Mouse (Mus musculus) heart, embryonic 15.5 days (tissue): ENCODE measurements around the gene Ppp2r5e. TPM values are rescaled to one million over a fixed set of nuclear protein-coding genes. Genes with fewer than 3 reads are reported as not detected.

Experiments used
- ATAC-seq: fragments of 200-750 bp; cut with Nextera tagmentation; replicated peaks from 2 replicates; pipeline ENCODE4 v1.8.0; 2017; ENCODE audit warnings: low read depth, moderate TSS enrichment; ENCODE audit not compliant: insufficient number of reproducible peaks, insufficient read depth, low FRiP score
- H3K27ac ChIP-seq: fragments of 300-500 bp; sonication (generic); 2 replicates; pipeline ENCODE4 v1.5.1; 2015; ENCODE audit warnings: mild to moderate bottlenecking, inconsistent platforms
- H3K27me3 ChIP-seq: fragments of 300-500 bp; sonication (generic); 2 replicates; pipeline ENCODE4 v1.6.1; 2015; ENCODE audit warnings: inconsistent platforms
- H3K36me3 ChIP-seq: fragments of 300-500 bp; sonication (generic); 2 replicates; pipeline ENCODE4 v1.6.1; 2015; ENCODE audit warnings: mild to moderate bottlenecking, inconsistent platforms
- H3K4me1 ChIP-seq: fragments of 300-500 bp; sonication (generic); replicated peaks from 2 replicates; pipeline ENCODE4 v1.6.1; 2015; ENCODE audit warnings: inconsistent platforms
- H3K4me2 ChIP-seq: fragments of 300-500 bp; sonication (generic); 2 replicates; pipeline ENCODE4 v1.6.1; 2015; ENCODE audit warnings: inconsistent platforms, mild to moderate bottlenecking, moderate library complexity
- H3K4me3 ChIP-seq: fragments of 300-500 bp; sonication (generic); 2 replicates; pipeline ENCODE4 v1.5.1; 2015; ENCODE audit warnings: mild to moderate bottlenecking, inconsistent platforms
- H3K9ac ChIP-seq: fragments of 300-500 bp; sonication (generic); 2 replicates; pipeline ENCODE4 v1.6.1; 2015; ENCODE audit warnings: mild to moderate bottlenecking, inconsistent platforms
- H3K9me3 ChIP-seq: fragments of 300-500 bp; sonication (generic); replicated peaks from 2 replicates; pipeline ENCODE4 v1.6.1; 2016; ENCODE audit warnings: inconsistent platforms
- WGBS: fragments of 180-500 bp; shearing (Covaris S2); methylation state at CpG from one replicate; pipeline ENCODE4 v1.1.7; 2015; ENCODE audit warnings: mixed read lengths; 5-methylcytosine and 5-hydroxymethylcytosine counted together
- polyA plus RNA-seq: library from polyadenylated mRNA; unstranded; fragments of >200 nt; fragmentation: Nextera tagmentation; extraction: Ambion mirVana; gene quantifications from 2 replicates; pipeline ENCODE4 v1.2.1, GENCODE M21; 2015

The Ppp2r5e gene
- polyA plus RNA-seq, 1 experiment from 2014 or later = 11.4 TPM

GRCm38 (mm10) chr12:75482015-75482414, 114.0 kb downstream of the Ppp2r5e start:
- no peak overlapping the region for H3K4me3 ChIP-seq
- WGBS = 85% methylated on average over 4 of the region's 4 CpGs
- peaks cover 6% of the 10 kb centered on the region; the same call in 1 of the 2 replicates for H3K4me1 ChIP-seq
- H3K4me2 ChIP-seq = no peak overlapping the region
- no peaks in the 10 kb centered on the region for H3K27me3 ChIP-seq
- H3K9ac ChIP-seq = no peak overlapping the region
- no peak for ATAC-seq
- H3K36me3 ChIP-seq = no peaks in the 10 kb centered on the region
- H3K9me3 ChIP-seq = no peaks in the 10 kb centered on the region
- no peak overlapping the region for H3K27ac ChIP-seq

- Histone ChIP-seq H3K4me1 (peaks cover 6% of the 10 kb centered on the region; the same call in 1 of the 2 replicates), H3K9me3 (no peaks in the 10 kb centered on the region), H3K9ac (no peak overlapping the region), H3K4me2 (no peak overlapping the region), H3K27me3 (no peaks in the 10 kb centered on the region), H3K27ac (no peak overlapping the region), H3K4me3 (no peak overlapping the region), H3K36me3 (no peaks in the 10 kb centered on the region)
- no peak for ATAC-seq
- 80% methylated on average over 8 of the region's 8 CpGs for WGBS
These were observed 116.0 kb downstream of the Ppp2r5e start for GRCm38 (mm10) chr12:75480031-75480430.

GRCm38 (mm10) chr12:75479375-75479898, 116.6 kb downstream of the Ppp2r5e start:
- Histone ChIP-seq H3K4me1 (peaks cover 6% of the 10 kb centered on the region; the same call in 1 of the 2 replicates), H3K9me3 (no peaks in the 10 kb centered on the region), H3K9ac (no peak overlapping the region), H3K27me3 (no peaks in the 10 kb centered on the region), H3K27ac (no peak overlapping the region), H3K36me3 (no peaks in the 10 kb centered on the region), H3K4me2 (no peak overlapping the region), H3K4me3 (no peak overlapping the region)
- ATAC-seq = no peak
- 59% methylated on average over 8 of the region's 8 CpGs for WGBS

GRCm38 (mm10) chr12:75478596-75478995, 117.4 kb downstream of the Ppp2r5e start:
- no peaks in the 10 kb centered on the region for H3K27me3 ChIP-seq
- H3K4me2 ChIP-seq = no peak overlapping the region
- 86% methylated on average over 3 of the region's 3 CpGs for WGBS
- no peaks in the 10 kb centered on the region for H3K36me3 ChIP-seq
- H3K9me3 ChIP-seq = no peaks in the 10 kb centered on the region
- no peak for ATAC-seq
- peaks cover 6% of the 10 kb centered on the region; the same call in 1 of the 2 replicates for H3K4me1 ChIP-seq
- H3K9ac ChIP-seq = no peak overlapping the region
- H3K4me3 ChIP-seq = no peak overlapping the region
- no peak overlapping the region for H3K27ac ChIP-seq

- Histone ChIP-seq H3K9ac (no peak overlapping the region), H3K4me3 (no peak overlapping the region), H3K27me3 (no peaks in the 10 kb centered on the region), H3K4me1 (peaks cover 6% of the 10 kb centered on the region; the same call in 1 of the 2 replicates), H3K9me3 (no peaks in the 10 kb centered on the region), H3K27ac (no peak overlapping the region), H3K4me2 (no peak overlapping the region), H3K36me3 (no peaks in the 10 kb centered on the region)
- WGBS = 62% methylated on average over 4 of the region's 4 CpGs
- ATAC-seq = no peak
These were observed 117.9 kb downstream of the Ppp2r5e start for GRCm38 (mm10) chr12:75478117-75478516.

- Histone ChIP-seq H3K9me3 (no peaks in the 10 kb centered on the region), H3K9ac (no peak overlapping the region), H3K36me3 (peaks cover 4% of the 10 kb centered on the region; the same call in 1 of the 2 replicates), H3K27me3 (no peaks in the 10 kb centered on the region), H3K4me3 (no peak overlapping the region), H3K27ac (no peak overlapping the region), H3K4me1 (0 out of 2 replicates have a peak, but pooled peaks cover 3% of the 10 kb centered on the region), H3K4me2 (no peak overlapping the region)
- no peak for ATAC-seq
- WGBS = 92% methylated on average over 2 of the region's 2 CpGs
These were observed 123.0 kb downstream of the Ppp2r5e start for GRCm38 (mm10) chr12:75473021-75473420.

GRCm38 (mm10) chr12:75472107-75472506, 123.9 kb downstream of the Ppp2r5e start:
- 86% methylated on average over 3 of the region's 3 CpGs for WGBS
- Histone ChIP-seq H3K4me2 (no peak overlapping the region), H3K4me3 (no peak overlapping the region), H3K4me1 (no peaks in the 10 kb centered on the region), H3K27me3 (no peaks in the 10 kb centered on the region), H3K9ac (no peak overlapping the region), H3K9me3 (no peaks in the 10 kb centered on the region), H3K27ac (no peak overlapping the region), H3K36me3 (peaks cover 11% of the 10 kb centered on the region; the same call in 1 of the 2 replicates)
- no peak for ATAC-seq

- WGBS = 87% methylated on average over 6 of the region's 6 CpGs
These were observed 128.2 kb downstream of the Ppp2r5e start for GRCm38 (mm10) chr12:75467814-75468213.

GRCm38 (mm10) chr12:75467127-75467526, 128.9 kb downstream of the Ppp2r5e start:
- Histone ChIP-seq H3K27me3 (no peaks in the 10 kb centered on the region), H3K4me1 (no peaks in the 10 kb centered on the region), H3K9ac (no peak overlapping the region), H3K36me3 (peaks cover 27% of the 10 kb centered on the region), H3K27ac (no peak overlapping the region), H3K9me3 (no peaks in the 10 kb centered on the region), H3K4me2 (no peak overlapping the region), H3K4me3 (no peak overlapping the region)
- ATAC-seq = no peak
- 84% methylated on average over 5 of the region's 5 CpGs for WGBS

More at GRCm38 (mm10) chr12:75467814-75468213, 128.2 kb downstream of the Ppp2r5e start:
- Histone ChIP-seq H3K27ac (no peak overlapping the region), H3K4me3 (no peak overlapping the region), H3K27me3 (no peaks in the 10 kb centered on the region), H3K4me2 (no peak overlapping the region), H3K9ac (no peak overlapping the region), H3K36me3 (peaks cover 27% of the 10 kb centered on the region; the same call in 1 of the 2 replicates), H3K4me1 (no peaks in the 10 kb centered on the region), H3K9me3 (no peaks in the 10 kb centered on the region)
- ATAC-seq = no peak

GRCm38 (mm10) chr12:75466206-75466605, 129.8 kb downstream of the Ppp2r5e start:
- no peak overlapping the region for H3K27ac ChIP-seq
- no peaks in the 10 kb centered on the region for H3K27me3 ChIP-seq
- ATAC-seq = no peak
- H3K4me3 ChIP-seq = no peak overlapping the region
- H3K36me3 ChIP-seq = peaks cover 33% of the 10 kb centered on the region
- 90% methylated on average over 7 of the region's 7 CpGs for WGBS
- no peak overlapping the region for H3K9ac ChIP-seq
- H3K4me1 ChIP-seq = peaks cover 5% of the 10 kb centered on the region
- H3K4me2 ChIP-seq = no peak overlapping the region
- H3K9me3 ChIP-seq = no peaks in the 10 kb centered on the region

GRCm38 (mm10) chr12:75464016-75464769, 131.9 kb downstream of the Ppp2r5e start:
- H3K36me3 ChIP-seq = peaks cover 45% of the 10 kb centered on the region
- ATAC-seq = no peak

More at GRCm38 (mm10) chr12:75464016-75464769, 131.9 kb downstream of the Ppp2r5e start:
- Histone ChIP-seq H3K9ac (no peak overlapping the region), H3K27me3 (no peaks in the 10 kb centered on the region), H3K27ac (no peak overlapping the region), H3K9me3 (no peaks in the 10 kb centered on the region), H3K4me1 (peaks cover 8% of the 10 kb centered on the region), H3K4me2 (no peak overlapping the region), H3K4me3 (no peak overlapping the region)
- 79% methylated on average over 9 of the region's 9 CpGs for WGBS
